Mouse (Mus musculus) embryonic fibroblast, embryonic 13.5 days (primary cell): ENCODE results near the gene Chga.

Source experiments
- CTCF ChIP-seq: IDR thresholded peaks from 2 replicates; pipeline ENCODE4 v1.5.1; 2011; ENCODE audit warnings: mild to moderate bottlenecking, control low read depth, low read length, moderate library complexity, borderline replicate concordance; ENCODE audit not compliant: insufficient read depth
- POLR2A ChIP-seq: IDR thresholded peaks from 2 replicates; pipeline ENCODE4 v1.6.1; 2011; ENCODE audit warnings: low read depth, mild to moderate bottlenecking, control low read depth, low read length, moderate library complexity

- TF ChIP-seq CTCF (no peak), POLR2A (no peak)
These were observed 36.1 kb downstream of the Chga start for GRCm38 (mm10) chr12:102590711-102591360.
